Mouse (Mus musculus): ENCODE measurements around the gene Immp2l. TPM values are rescaled to one million over a fixed set of nuclear protein-coding genes. Genes with fewer than 3 reads are reported as not detected.
A peak's percentile ranks its signal among the peaks of the same experiment; 100 is the strongest.

The Immp2l gene
- 6.3 and 6.9 TPM in 2 replicates for polyA plus RNA-seq (2014; fragmentation: Nextera tagmentation; extraction: Ambion mirVana)

DNA sequence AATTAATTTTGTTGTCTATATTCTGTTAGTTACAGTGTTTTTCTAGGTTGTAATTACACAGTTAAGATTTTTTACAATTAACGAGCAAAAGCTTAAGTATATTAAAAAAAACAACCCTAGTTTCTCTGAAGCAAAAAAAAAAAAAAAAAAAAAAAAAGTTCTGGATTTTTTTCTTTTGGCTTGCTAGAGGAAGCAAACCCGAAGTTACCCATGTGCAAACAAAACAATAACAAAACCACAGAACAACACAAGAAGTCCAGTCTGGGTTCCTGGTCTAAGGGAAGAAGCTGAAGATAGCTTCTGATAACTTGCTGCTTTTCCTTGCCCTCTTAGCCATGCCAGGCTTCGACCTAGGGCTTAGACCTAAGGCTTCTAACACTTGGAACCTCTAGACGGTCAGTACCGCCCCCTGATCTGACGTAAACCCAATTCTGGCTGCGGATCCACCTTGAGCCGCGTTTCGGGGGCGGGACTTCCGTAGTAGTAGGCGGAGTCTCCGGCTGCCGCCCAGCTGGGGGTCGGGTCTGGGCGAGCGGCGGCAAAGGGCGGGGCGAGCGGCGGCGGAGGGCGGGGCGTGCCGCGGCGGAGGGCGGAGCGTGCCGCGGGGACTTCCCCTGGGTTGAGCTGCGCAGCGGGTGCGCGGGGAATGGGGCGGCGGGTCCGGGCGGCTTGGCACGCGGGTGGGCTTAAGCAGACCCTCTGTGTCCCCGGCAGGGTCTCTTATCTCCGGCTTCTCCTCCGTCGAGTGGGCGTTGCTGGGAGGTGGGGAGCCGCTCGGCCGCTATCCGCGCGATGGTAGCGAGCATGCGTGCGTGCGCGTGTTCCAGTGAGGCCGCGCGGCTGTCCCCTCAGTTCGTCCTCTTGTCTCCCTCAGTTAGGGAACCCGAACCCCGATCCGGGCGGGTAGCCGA, at the start of gene Immp2l:
Gene Immp2l, plus strand, starts transcription at position 580 of the 911 bp plus-strand sequence.
- peak; percentile 92 for DNase-seq (ENCODE audit: low spot score)
- H3K27me3 ChIP-seq (replicated peaks; ENCODE audit: control insufficient read depth, insufficient read depth, low read length), result no peaks in the 10 kb centered on the region
- peak; percentile 97 for ATAC-seq
- H3K4me3 ChIP-seq (ENCODE audit: low read depth, low read length), result peak within 1 kb of the TSS; percentile 64
- H3K4me1 ChIP-seq (ENCODE audit: control insufficient read depth, insufficient read depth, low read length), result no peaks in the 10 kb centered on the region
- 3% methylated on average over 67 of the region's 68 CpGs for WGBS
- peak within 1 kb of the TSS; percentile 68 for H3K4me2 ChIP-seq (ENCODE audit: low read length)
- H3K9ac ChIP-seq (ENCODE audit: low read length), result peak within 1 kb of the TSS; percentile 76
- H3K27ac ChIP-seq (ENCODE audit: low read depth, low read length), result peak within 1 kb of the TSS; percentile 14; the same call in 1 of the 2 replicates
- H3K9me3 ChIP-seq (replicated peaks; ENCODE audit: control insufficient read depth, low read length), result no peaks in the 10 kb centered on the region
- H3K36me3 ChIP-seq (ENCODE audit: control insufficient read depth, insufficient read depth, low read length), result no peaks in the 10 kb centered on the region

DNA sequence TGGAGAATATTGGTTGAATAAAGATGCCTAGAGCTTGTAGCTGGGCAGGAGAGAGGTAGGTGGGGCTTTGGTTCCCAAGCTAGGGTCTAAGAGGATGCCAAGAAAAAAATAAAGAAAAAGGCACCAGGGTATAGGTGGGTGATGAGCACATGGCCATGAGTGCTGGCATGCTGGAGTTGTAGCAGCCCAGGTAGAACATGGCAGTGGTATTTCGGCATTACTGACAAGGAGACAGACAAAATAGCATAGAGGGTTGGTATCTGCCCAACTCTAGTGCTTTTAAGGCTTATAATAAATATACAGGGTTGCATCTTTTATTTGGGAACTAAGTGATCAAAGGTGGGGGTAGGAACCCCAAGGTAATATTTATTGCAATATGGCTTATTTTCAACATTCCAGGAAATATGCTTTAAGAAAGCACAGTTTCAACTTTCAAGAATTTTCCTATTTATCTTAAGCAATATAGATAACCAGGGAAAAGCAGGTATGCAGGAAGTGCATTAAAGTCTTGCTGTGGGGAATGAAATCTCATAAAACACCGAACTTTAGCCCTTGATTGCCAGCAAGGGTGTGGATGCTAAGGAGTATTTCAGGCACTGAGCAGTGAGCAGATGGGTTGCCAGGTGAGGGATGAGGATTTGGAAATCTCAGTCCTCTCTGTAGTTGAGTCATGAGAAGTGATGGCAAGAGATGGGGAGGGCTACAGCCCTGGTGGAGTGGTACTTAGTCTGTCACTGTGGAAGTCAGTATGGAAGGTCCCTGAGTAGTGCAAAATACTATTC, 45.0 kb upstream of the Immp2l start:
- DNase-seq (ENCODE audit: low spot score) (no peak), ATAC-seq (no peak)
- H3K9me3 ChIP-seq (replicated peaks; ENCODE audit: control insufficient read depth, low read length), result no peaks in the 10 kb centered on the region
- no peak overlapping the region for H3K4me3 ChIP-seq (ENCODE audit: low read depth, low read length)
- H3K9ac ChIP-seq (ENCODE audit: low read length), result no peak overlapping the region
- H3K36me3 ChIP-seq (ENCODE audit: control insufficient read depth, insufficient read depth, low read length), result no peaks in the 10 kb centered on the region
- H3K27me3 ChIP-seq (replicated peaks; ENCODE audit: control insufficient read depth, insufficient read depth, low read length), result no peaks in the 10 kb centered on the region
- WGBS, result 92% methylated on average over 2 of the region's 2 CpGs
- H3K27ac ChIP-seq (ENCODE audit: low read depth, low read length), result no peak overlapping the region
- no peak overlapping the region for H3K4me2 ChIP-seq (ENCODE audit: low read length)
- no peaks in the 10 kb centered on the region for H3K4me1 ChIP-seq (ENCODE audit: control insufficient read depth, insufficient read depth, low read length)

DNA sequence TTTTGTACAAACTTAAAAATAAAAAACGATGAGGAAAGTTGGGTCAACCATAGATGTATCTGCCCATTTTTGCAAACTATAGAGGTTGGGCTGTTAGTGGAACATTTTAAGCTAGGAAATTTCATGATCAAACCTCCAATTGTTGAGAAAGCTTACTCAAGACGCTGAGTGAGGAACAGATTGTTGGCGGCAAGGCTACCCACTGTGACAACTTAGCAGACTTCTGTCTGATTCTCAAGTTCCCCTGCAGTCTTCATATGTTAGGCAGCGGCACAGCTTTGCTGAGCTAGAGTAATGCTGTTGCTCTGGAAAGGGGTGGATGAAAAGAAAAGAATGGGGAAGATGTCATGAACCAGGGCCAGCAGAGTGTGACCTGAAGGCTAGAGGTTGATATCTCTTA, 44.2 kb upstream of the Immp2l start:
- no peak for DNase-seq (ENCODE audit: low spot score)
- Histone ChIP-seq H3K27me3 (replicated peaks; ENCODE audit: control insufficient read depth, insufficient read depth, low read length) (no peaks in the 10 kb centered on the region), H3K9ac (ENCODE audit: low read length) (no peak overlapping the region), H3K4me2 (ENCODE audit: low read length) (no peak overlapping the region), H3K36me3 (ENCODE audit: control insufficient read depth, insufficient read depth, low read length) (no peaks in the 10 kb centered on the region), H3K4me3 (ENCODE audit: low read depth, low read length) (no peak overlapping the region), H3K4me1 (ENCODE audit: control insufficient read depth, insufficient read depth, low read length) (no peaks in the 10 kb centered on the region), H3K27ac (ENCODE audit: low read depth, low read length) (no peak overlapping the region), H3K9me3 (replicated peaks; ENCODE audit: control insufficient read depth, low read length) (no peaks in the 10 kb centered on the region)
- ATAC-seq, result no peak
- WGBS, result 86% methylated on average over 4 of the region's 4 CpGs

DNA sequence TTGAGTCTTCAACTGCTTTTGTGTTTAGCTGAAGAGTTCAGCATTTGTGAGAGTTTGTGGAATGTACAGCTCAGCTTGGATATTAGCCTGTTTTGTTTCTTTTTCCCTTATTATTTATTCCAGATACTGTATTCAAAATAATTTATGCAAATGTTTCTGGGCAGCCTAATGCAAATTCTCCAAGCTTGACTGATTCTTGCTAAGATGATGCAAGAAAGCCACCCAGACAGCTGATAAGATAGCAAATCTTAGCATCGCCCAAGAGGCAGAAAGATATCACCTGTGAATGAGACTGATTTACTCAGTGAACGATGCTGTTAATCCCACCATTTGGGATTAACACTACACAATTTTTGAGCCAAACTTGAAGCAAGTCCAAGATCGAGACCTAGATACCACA, 43.7 kb upstream of the Immp2l start:
- Histone ChIP-seq H3K36me3 (ENCODE audit: control insufficient read depth, insufficient read depth, low read length) (no peaks in the 10 kb centered on the region), H3K27me3 (replicated peaks; ENCODE audit: control insufficient read depth, insufficient read depth, low read length) (no peaks in the 10 kb centered on the region), H3K27ac (ENCODE audit: low read depth, low read length) (no peak overlapping the region), H3K4me1 (ENCODE audit: control insufficient read depth, insufficient read depth, low read length) (no peaks in the 10 kb centered on the region), H3K4me2 (ENCODE audit: low read length) (no peak overlapping the region), H3K9ac (ENCODE audit: low read length) (no peak overlapping the region), H3K4me3 (ENCODE audit: low read depth, low read length) (no peak overlapping the region), H3K9me3 (replicated peaks; ENCODE audit: control insufficient read depth, low read length) (no peaks in the 10 kb centered on the region)
- ATAC-seq (no peak), DNase-seq (ENCODE audit: low spot score) (no peak)
- 81% methylated on average over 3 of the region's 3 CpGs for WGBS

DNA sequence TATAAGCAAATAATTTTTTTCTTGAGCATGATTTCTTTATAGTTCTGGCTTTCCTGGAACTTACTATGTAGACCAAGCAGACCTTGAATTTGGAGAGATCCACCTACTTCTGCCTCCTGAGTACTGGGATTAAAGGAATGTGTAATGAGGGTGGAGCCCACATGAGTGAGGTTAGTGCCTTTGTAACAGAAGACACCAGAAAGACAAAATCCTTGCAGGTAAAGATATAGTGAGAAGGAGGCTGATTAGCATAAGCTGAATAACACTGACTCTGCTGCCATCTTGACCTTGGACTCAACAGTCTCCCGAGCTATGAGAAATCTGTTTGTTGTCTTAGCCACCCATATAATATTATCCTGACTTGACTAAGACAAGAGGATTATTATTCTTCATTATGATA, 40.9 kb upstream of the Immp2l start:
- no peaks in the 10 kb centered on the region for H3K36me3 ChIP-seq (ENCODE audit: control insufficient read depth, insufficient read depth, low read length)
- no peaks in the 10 kb centered on the region for H3K4me1 ChIP-seq (ENCODE audit: control insufficient read depth, insufficient read depth, low read length)
- no peak overlapping the region for H3K9ac ChIP-seq (ENCODE audit: low read length)
- H3K4me2 ChIP-seq (ENCODE audit: low read length), result no peak overlapping the region
- DNase-seq (ENCODE audit: low spot score), result no peak
- H3K27me3 ChIP-seq (replicated peaks; ENCODE audit: control insufficient read depth, insufficient read depth, low read length), result no peaks in the 10 kb centered on the region
- no peak for ATAC-seq
- H3K9me3 ChIP-seq (replicated peaks; ENCODE audit: control insufficient read depth, low read length), result no peaks in the 10 kb centered on the region
- 90% methylated on average over 1 of the region's 1 CpGs for WGBS
- H3K27ac ChIP-seq (ENCODE audit: low read depth, low read length), result no peak overlapping the region
- no peak overlapping the region for H3K4me3 ChIP-seq (ENCODE audit: low read depth, low read length)

DNA sequence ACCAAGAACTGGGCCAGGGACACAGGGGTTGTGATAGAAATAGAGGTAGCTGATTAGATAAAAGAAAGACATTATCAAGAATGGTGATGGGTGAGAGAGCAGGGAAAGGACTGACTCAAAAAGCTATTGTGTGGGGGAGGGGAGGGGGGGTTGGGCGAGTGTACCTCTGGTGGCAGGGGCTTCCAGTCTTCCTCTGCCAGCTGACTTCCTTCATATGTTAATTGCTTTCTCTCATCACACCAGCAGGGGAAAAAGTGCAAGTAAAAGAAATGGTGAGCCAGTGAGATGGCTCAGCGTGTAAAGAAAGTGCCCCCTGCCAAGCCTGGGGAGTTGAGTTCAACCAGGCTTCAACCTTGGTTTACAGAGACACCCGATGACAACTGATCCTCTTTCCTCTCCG, 39.2 kb upstream of the Immp2l start:
- Histone ChIP-seq H3K4me1 (ENCODE audit: control insufficient read depth, insufficient read depth, low read length) (no peaks in the 10 kb centered on the region), H3K27ac (ENCODE audit: low read depth, low read length) (no peak overlapping the region), H3K9me3 (replicated peaks; ENCODE audit: control insufficient read depth, low read length) (no peaks in the 10 kb centered on the region), H3K9ac (ENCODE audit: low read length) (no peak overlapping the region), H3K4me3 (ENCODE audit: low read depth, low read length) (no peak overlapping the region), H3K36me3 (ENCODE audit: control insufficient read depth, insufficient read depth, low read length) (no peaks in the 10 kb centered on the region), H3K27me3 (replicated peaks; ENCODE audit: control insufficient read depth, insufficient read depth, low read length) (no peaks in the 10 kb centered on the region), H3K4me2 (ENCODE audit: low read length) (no peak overlapping the region)
- 8% methylated on average over 4 of the region's 4 CpGs for WGBS
- ATAC-seq (no peak), DNase-seq (ENCODE audit: low spot score) (no peak)

DNA sequence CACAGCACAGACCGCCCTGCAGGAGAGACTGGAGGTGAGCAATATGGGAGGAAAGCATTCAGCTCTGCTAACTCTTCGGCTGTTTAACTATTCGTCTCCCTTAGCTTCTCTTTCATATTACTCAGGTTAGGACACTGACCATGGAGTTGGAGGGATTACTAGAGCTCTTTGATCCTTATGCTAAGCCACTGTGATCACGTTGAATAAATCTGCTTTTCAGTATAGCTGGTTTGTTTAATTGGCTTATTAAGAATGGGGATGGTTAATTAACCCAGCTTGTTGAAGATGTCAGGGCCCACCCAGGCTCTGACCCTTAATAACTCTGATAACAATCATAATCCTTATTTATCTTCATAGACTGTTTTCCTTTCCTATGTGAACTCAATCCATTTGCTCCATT, 38.1 kb upstream of the Immp2l start:
- no peak overlapping the region for H3K27ac ChIP-seq (ENCODE audit: low read depth, low read length)
- H3K4me1 ChIP-seq (ENCODE audit: control insufficient read depth, insufficient read depth, low read length), result no peaks in the 10 kb centered on the region
- H3K4me3 ChIP-seq (ENCODE audit: low read depth, low read length), result no peak overlapping the region
- WGBS, result 24% methylated on average over 4 of the region's 4 CpGs
- no peak overlapping the region for H3K4me2 ChIP-seq (ENCODE audit: low read length)
- H3K27me3 ChIP-seq (replicated peaks; ENCODE audit: control insufficient read depth, insufficient read depth, low read length), result no peaks in the 10 kb centered on the region
- DNase-seq (ENCODE audit: low spot score) (no peak), ATAC-seq (no peak)
- H3K36me3 ChIP-seq (ENCODE audit: control insufficient read depth, insufficient read depth, low read length), result no peaks in the 10 kb centered on the region
- H3K9ac ChIP-seq (ENCODE audit: low read length), result no peak overlapping the region
- no peaks in the 10 kb centered on the region for H3K9me3 ChIP-seq (replicated peaks; ENCODE audit: control insufficient read depth, low read length)

DNA sequence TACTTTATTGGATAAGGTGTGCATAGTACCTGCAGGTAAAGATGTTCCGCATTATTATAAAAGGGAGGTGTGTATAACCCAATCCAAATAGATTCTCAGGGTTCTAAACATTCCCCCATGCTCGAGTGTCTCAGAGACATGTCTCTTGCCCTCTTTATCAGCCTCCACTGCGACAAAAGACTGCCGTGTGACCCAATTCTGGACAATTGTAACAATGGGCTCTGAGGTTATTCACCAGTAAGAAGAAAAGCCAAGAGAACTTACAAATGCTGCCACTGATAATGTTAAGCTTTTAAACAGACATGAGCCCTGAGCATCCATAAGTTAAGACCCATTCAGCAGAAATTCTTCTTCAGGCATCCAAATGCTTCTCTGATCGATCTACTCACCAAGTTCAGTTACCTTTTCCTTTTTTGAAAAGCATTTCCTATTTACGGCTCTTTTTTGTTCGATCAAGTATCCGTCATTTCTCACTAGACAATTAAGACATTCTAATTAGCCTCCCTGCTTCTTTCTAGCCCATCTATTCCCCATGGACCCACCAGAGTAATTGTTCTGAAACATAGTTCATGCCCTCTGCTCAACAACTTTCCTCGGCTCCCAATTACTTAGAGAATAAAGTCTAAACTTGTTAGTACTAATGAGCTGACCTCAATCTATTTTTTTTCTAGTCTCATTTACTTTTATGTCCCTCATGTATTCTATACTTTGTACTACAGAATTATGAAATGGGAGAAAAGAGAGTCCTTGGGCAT, 35.4 kb upstream of the Immp2l start:
- DNase-seq (ENCODE audit: low spot score), result peak; percentile 8
- Histone ChIP-seq H3K9me3 (replicated peaks; ENCODE audit: control insufficient read depth, low read length) (no peaks in the 10 kb centered on the region), H3K27me3 (replicated peaks; ENCODE audit: control insufficient read depth, insufficient read depth, low read length) (no peaks in the 10 kb centered on the region), H3K4me1 (ENCODE audit: control insufficient read depth, insufficient read depth, low read length) (no peaks in the 10 kb centered on the region), H3K36me3 (ENCODE audit: control insufficient read depth, insufficient read depth, low read length) (no peaks in the 10 kb centered on the region), H3K27ac (ENCODE audit: low read depth, low read length) (no peak overlapping the region), H3K4me3 (ENCODE audit: low read depth, low read length) (no peak overlapping the region), H3K9ac (ENCODE audit: low read length) (no peak overlapping the region), H3K4me2 (ENCODE audit: low read length) (no peak overlapping the region)
- 35% methylated on average over 9 of the region's 9 CpGs for WGBS
- no peak for ATAC-seq

All from forebrain, embryonic 14.5 days (tissue).